Mouse (Mus musculus) liver, adult 2 months (tissue): Measurements from ENCODE around the gene Mpzl3.

Experiments
- CTCF ChIP-seq: fragments of 200-500 bp; IDR thresholded peaks from 2 replicates; pipeline ENCODE4 v1.5.1; 2011; ENCODE audit warnings: low read depth, low read length, control low read depth
- POLR2A ChIP-seq: fragments of 200-500 bp; IDR thresholded peaks from 2 replicates; pipeline ENCODE4 v1.6.1; 2011; ENCODE audit warnings: low read length, control low read depth; ENCODE audit not compliant: insufficient read depth; ENCODE audit errors: extremely low read depth

- TF ChIP-seq POLR2A (no peak), CTCF (no peak)
Observed at GRCm38 (mm10) chr9:45024187-45024586, 30.8 kb upstream of the Mpzl3 start.
